Mouse (Mus musculus) embryonic facial prominence, embryonic 10.5 days (tissue): Measurements from ENCODE around the gene Gm49321. TPM values are rescaled to one million over a fixed set of nuclear protein-coding genes. Genes with fewer than 3 reads are reported as not detected.
A peak's percentile ranks its signal among the peaks of the same experiment; 100 is the strongest.

Experiments
- DNase-seq: peaks from one replicate; pipeline ENCODE4 v3.0.0-alpha.2; 2017; ENCODE audit warnings: low spot score
- H3K27ac ChIP-seq: fragments of 300-500 bp; sonication (generic); replicated peaks from 2 replicates; pipeline ENCODE4 v1.5.1; 2016; ENCODE audit warnings: mild to moderate bottlenecking
- H3K27me3 ChIP-seq: fragments of 300-500 bp; sonication (generic); replicated peaks from 2 replicates; pipeline ENCODE4 v1.6.1; 2016; ENCODE audit warnings: low read depth, mild to moderate bottlenecking; ENCODE audit not compliant: poor library complexity, severe bottlenecking
- H3K36me3 ChIP-seq: fragments of 300-500 bp; sonication (generic); replicated peaks from 2 replicates; pipeline ENCODE4 v1.6.1; 2016; ENCODE audit warnings: mild to moderate bottlenecking, moderate library complexity
- H3K4me1 ChIP-seq: fragments of 300-500 bp; sonication (generic); 2 replicates; pipeline ENCODE4 v1.6.1; 2016
- H3K4me3 ChIP-seq: fragments of 300-500 bp; sonication (generic); 2 replicates; pipeline ENCODE4 v1.5.1; 2016; ENCODE audit warnings: mild to moderate bottlenecking, moderate library complexity
- H3K9me3 ChIP-seq: fragments of 300-500 bp; sonication (generic); 2 replicates; pipeline ENCODE4 v1.6.1; 2016; ENCODE audit warnings: mild to moderate bottlenecking
- WGBS: fragments of 180-500 bp; shearing (Covaris S2); methylation state at CpG from one replicate; pipeline ENCODE4 v1.1.7; 2016; 5-methylcytosine and 5-hydroxymethylcytosine counted together
- polyA plus RNA-seq: library from polyadenylated mRNA; unstranded; fragments of >200 nt; fragmentation: Nextera tagmentation; extraction: Ambion mirVana; gene quantifications from 2 replicates; pipeline ENCODE4 v1.2.1, GENCODE M21; 2016

The Gm49321 gene
- polyA plus RNA-seq, 1 experiment from 2014 or later, result 12.4 TPM

- Histone ChIP-seq H3K4me3 (no peak overlapping the region), H3K9me3 (no peaks in the 10 kb centered on the region), H3K36me3 (peaks cover 29% of the 10 kb centered on the region), H3K27me3 (no peaks in the 10 kb centered on the region), H3K4me1 (no peaks in the 10 kb centered on the region), H3K27ac (no peak overlapping the region)
- DNase-seq, result peak; percentile 49
These were observed 52.1 kb downstream of the Gm49321 start for GRCm38 (mm10) chr12:73989594-73989993.

GRCm38 (mm10) chr12:73996906-73997296, 59.4 kb downstream of the Gm49321 start:
- Histone ChIP-seq H3K4me1 (peaks cover 10% of the 10 kb centered on the region), H3K27me3 (peaks cover 46% of the 10 kb centered on the region), H3K27ac (peak overlapping the region; percentile 82; the same call in 1 of the 2 replicates), H3K9me3 (no peaks in the 10 kb centered on the region), H3K4me3 (peak overlapping the region; percentile 73; the same call in 1 of the 2 replicates), H3K36me3 (no peaks in the 10 kb centered on the region)
- no peak for DNase-seq
- 46% methylated on average over 12 of the region's 12 CpGs for WGBS

- H3K4me1 ChIP-seq, result peaks cover 10% of the 10 kb centered on the region
- peak within 1 kb of the TSS; percentile 73 for H3K4me3 ChIP-seq
- no peaks in the 10 kb centered on the region for H3K36me3 ChIP-seq
- WGBS, result 1% methylated on average over 67 of the region's 67 CpGs
- H3K9me3 ChIP-seq, result no peaks in the 10 kb centered on the region
- peaks cover 46% of the 10 kb centered on the region for H3K27me3 ChIP-seq
- DNase-seq, result peak; percentile 49
- H3K27ac ChIP-seq, result peak within 1 kb of the TSS; percentile 82
These were observed 60.1 kb downstream of the Gm49321 start, which contains the start of gene Syt16 for GRCm38 (mm10) chr12:73997297-73998127. Gene Syt16 (plus strand): TSS chr12:73997661.

- Histone ChIP-seq H3K4me3 (peak overlapping the region; percentile 73), H3K27ac (peak overlapping the region; percentile 82), H3K36me3 (no peaks in the 10 kb centered on the region), H3K4me1 (peaks cover 10% of the 10 kb centered on the region), H3K27me3 (peaks cover 46% of the 10 kb centered on the region), H3K9me3 (no peaks in the 10 kb centered on the region)
- 32% methylated on average over 5 of the region's 5 CpGs for WGBS
- DNase-seq, result no peak
These were observed 60.6 kb downstream of the Gm49321 start for GRCm38 (mm10) chr12:73998128-73998456.

- no peak for DNase-seq
These were observed 65.0 kb downstream of the Gm49321 start for GRCm38 (mm10) chr12:74002449-74002848.

GRCm38 (mm10) chr12:74009448-74009911, 72.0 kb downstream of the Gm49321 start:
- WGBS, result 24% methylated on average over 8 of the region's 8 CpGs
- peak; percentile 60 for DNase-seq
- H3K36me3 ChIP-seq, result no peaks in the 10 kb centered on the region

More at GRCm38 (mm10) chr12:74002449-74002848, 65.0 kb downstream of the Gm49321 start:
- WGBS, result 82% methylated on average over 9 of the region's 9 CpGs
- Histone ChIP-seq H3K9me3 (no peaks in the 10 kb centered on the region), H3K27ac (no peak overlapping the region), H3K4me3 (no peak overlapping the region), H3K27me3 (peaks cover 21% of the 10 kb centered on the region), H3K4me1 (peaks cover 7% of the 10 kb centered on the region), H3K36me3 (no peaks in the 10 kb centered on the region)

GRCm38 (mm10) chr12:74013739-74014138, 76.3 kb downstream of the Gm49321 start:
- H3K4me1 ChIP-seq, result peaks cover 10% of the 10 kb centered on the region
- H3K4me3 ChIP-seq, result no peak overlapping the region
- H3K27ac ChIP-seq, result no peak overlapping the region
- peak; percentile 86 for DNase-seq
- H3K9me3 ChIP-seq, result no peaks in the 10 kb centered on the region
- WGBS, result 1% methylated on average over 6 of the region's 6 CpGs
- no peaks in the 10 kb centered on the region for H3K36me3 ChIP-seq
- H3K27me3 ChIP-seq, result no peaks in the 10 kb centered on the region

More at GRCm38 (mm10) chr12:74009448-74009911, 72.0 kb downstream of the Gm49321 start:
- Histone ChIP-seq H3K4me3 (no peak overlapping the region), H3K9me3 (no peaks in the 10 kb centered on the region), H3K27me3 (no peaks in the 10 kb centered on the region), H3K27ac (no peak overlapping the region), H3K4me1 (peaks cover 10% of the 10 kb centered on the region)

GRCm38 (mm10) chr12:74014739-74015270, 77.4 kb downstream of the Gm49321 start:
- no peaks in the 10 kb centered on the region for H3K27me3 ChIP-seq
- no peak overlapping the region for H3K4me3 ChIP-seq
- H3K36me3 ChIP-seq, result no peaks in the 10 kb centered on the region
- DNase-seq, result no peak
- no peak overlapping the region for H3K27ac ChIP-seq
- no peaks in the 10 kb centered on the region for H3K9me3 ChIP-seq
- H3K4me1 ChIP-seq, result peaks cover 10% of the 10 kb centered on the region
- 64% methylated on average over 7 of the region's 7 CpGs for WGBS

GRCm38 (mm10) chr12:74015491-74015890, 78.0 kb downstream of the Gm49321 start:
- Histone ChIP-seq H3K4me3 (no peak overlapping the region), H3K9me3 (no peaks in the 10 kb centered on the region), H3K27me3 (no peaks in the 10 kb centered on the region), H3K36me3 (no peaks in the 10 kb centered on the region), H3K4me1 (peaks cover 10% of the 10 kb centered on the region), H3K27ac (no peak overlapping the region)
- 65% methylated on average over 5 of the region's 5 CpGs for WGBS
- no peak for DNase-seq

Other genes starting within 250 kb of the Gm49321 start
- gene Hif1a, start 36.3 kb upstream of the Gm49321 start, polyA plus RNA-seq, result 90.5 and 91.7 TPM in 2 replicates
- gene Snapc1, start 26.8 kb downstream of the Gm49321 start, polyA plus RNA-seq, result 20.5 and 20.6 TPM in 2 replicates
- gene Syt16, start 60.0 kb downstream of the Gm49321 start, polyA plus RNA-seq, result 1.5 and 2.1 TPM in 2 replicates